Mouse (Mus musculus) embryonic facial prominence, embryonic 13.5 days (tissue): Measurements from ENCODE around the gene Eif2s1. TPM values are rescaled to one million over a fixed set of nuclear protein-coding genes. Genes with fewer than 3 reads are reported as not detected.

Source experiments
- ATAC-seq: fragments of 200-750 bp; cut with Nextera tagmentation; 2 replicates; pipeline ENCODE4 v1.8.0; 2017; ENCODE audit warnings: low read depth; ENCODE audit not compliant: insufficient number of reproducible peaks, insufficient read depth, low FRiP score, low TSS enrichment
- H3K27ac ChIP-seq: fragments of 300-500 bp; sonication (generic); 2 replicates; pipeline ENCODE4 v1.5.1; 2015; ENCODE audit warnings: moderate library complexity, mild to moderate bottlenecking, inconsistent platforms
- H3K27me3 ChIP-seq: fragments of 300-500 bp; sonication (generic); 2 replicates; pipeline ENCODE4 v1.6.1; 2015; ENCODE audit warnings: mild to moderate bottlenecking, inconsistent platforms
- H3K36me3 ChIP-seq: fragments of 300-500 bp; sonication (generic); 2 replicates; pipeline ENCODE4 v1.6.1; 2015; ENCODE audit warnings: mild to moderate bottlenecking, inconsistent platforms
- H3K4me1 ChIP-seq: fragments of 300-500 bp; sonication (generic); 2 replicates; pipeline ENCODE4 v1.6.1; 2015; ENCODE audit warnings: inconsistent platforms
- H3K4me2 ChIP-seq: fragments of 300-500 bp; sonication (generic); 2 replicates; pipeline ENCODE4 v1.6.1; 2015; ENCODE audit warnings: moderate library complexity, mild to moderate bottlenecking, inconsistent platforms
- H3K4me3 ChIP-seq: fragments of 300-500 bp; sonication (generic); 2 replicates; pipeline ENCODE4 v1.5.1; 2015; ENCODE audit warnings: mild to moderate bottlenecking, inconsistent platforms
- H3K9ac ChIP-seq: fragments of 300-500 bp; sonication (generic); 2 replicates; pipeline ENCODE4 v1.6.1; 2015; ENCODE audit warnings: mild to moderate bottlenecking, inconsistent platforms
- H3K9me3 ChIP-seq: fragments of 300-500 bp; sonication (generic); 2 replicates; pipeline ENCODE4 v1.6.1; 2016; ENCODE audit warnings: inconsistent platforms
- WGBS: fragments of 180-500 bp; shearing (Covaris S2); methylation state at CpG from one replicate; pipeline ENCODE4 v1.1.7; 2015; ENCODE audit warnings: mixed read lengths; 5-methylcytosine and 5-hydroxymethylcytosine counted together
- polyA plus RNA-seq: library from polyadenylated mRNA; unstranded; fragments of >200 nt; fragmentation: Nextera tagmentation; extraction: Ambion mirVana; gene quantifications from 2 replicates; pipeline ENCODE4 v1.2.1, GENCODE M21; 2015

Gene Eif2s1
- polyA plus RNA-seq, result 196 and 205 TPM in 2 replicates

DNA sequence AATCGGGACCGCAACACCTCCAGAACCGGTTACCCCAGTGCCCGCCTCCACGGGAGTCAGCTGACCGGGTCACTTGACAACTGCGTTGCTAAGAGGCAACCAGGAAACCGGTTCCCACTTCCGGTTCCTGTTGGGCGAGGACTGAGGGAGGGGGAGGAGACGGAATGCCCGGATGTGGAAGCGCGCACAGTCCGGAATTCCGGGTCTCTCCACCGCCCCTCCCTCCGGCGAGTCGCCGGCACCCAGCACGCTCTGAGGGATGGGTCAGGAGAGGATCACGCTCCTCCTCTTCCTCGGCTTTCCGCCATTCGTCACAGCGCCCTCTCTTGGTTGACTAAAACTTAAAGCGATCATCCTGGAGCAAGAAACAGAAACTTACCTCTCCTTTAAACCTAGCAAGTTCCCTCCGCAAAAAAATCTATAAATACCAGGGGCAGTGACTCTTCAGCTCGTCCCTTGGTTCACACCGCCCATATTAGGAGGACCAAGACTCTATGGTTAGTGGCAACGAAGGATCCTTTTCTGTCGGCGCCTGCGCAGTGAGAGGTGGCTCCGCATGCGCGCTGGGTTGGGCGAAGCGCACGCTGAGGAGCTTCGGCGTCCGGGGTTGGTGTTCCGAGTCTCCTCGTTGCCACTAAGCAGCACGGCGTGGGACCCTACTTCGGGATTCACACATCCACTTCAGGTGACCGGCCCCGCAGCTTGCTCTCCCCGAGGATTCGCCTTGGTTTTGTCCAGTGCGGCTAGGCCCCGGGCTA, at the start of gene Eif2s1, which contains the start of gene Atp6v1d:
Eif2s1 (plus strand) TSS at position 324 of the 758 bp plus-strand sequence.
Atp6v1d (minus strand) TSS at position 143 of the 758 bp plus-strand sequence.
- Histone ChIP-seq H3K9me3 (no peaks in the 10 kb centered on the region), H3K36me3 (peaks cover 6% of the 10 kb centered on the region; the same call in 1 of the 2 replicates), H3K27me3 (no peaks in the 10 kb centered on the region), H3K27ac (peak within 1 kb of the TSS; percentile 87), H3K4me2 (peak within 1 kb of the TSS; percentile 92), H3K4me3 (peak within 1 kb of the TSS; percentile 64), H3K4me1 (peaks cover 21% of the 10 kb centered on the region), H3K9ac (peak within 1 kb of the TSS; percentile 90)
- peak; percentile 100 for ATAC-seq
- WGBS, result under 1% methylated on average over 55 of the region's 55 CpGs

DNA sequence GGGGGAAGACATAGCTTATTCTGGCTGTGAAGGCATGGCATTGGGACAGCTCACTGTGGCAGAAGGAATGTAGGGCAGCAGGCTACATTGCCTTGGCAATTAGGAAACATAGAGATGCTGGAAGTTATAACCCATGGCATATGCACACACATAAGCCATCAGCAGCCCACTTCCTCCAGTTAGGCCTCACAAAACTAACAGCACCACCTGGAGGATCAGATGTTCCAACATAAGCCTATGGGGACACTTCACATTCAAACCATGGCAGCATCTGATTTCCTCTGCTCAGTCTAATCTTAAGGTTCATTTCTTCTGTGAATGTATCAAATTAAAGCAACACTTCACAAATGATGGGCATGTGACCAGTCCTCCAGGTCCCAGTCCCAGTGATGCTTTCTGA, 47.2 kb upstream of the Eif2s1 start:
- Histone ChIP-seq H3K27ac (no peak overlapping the region), H3K4me3 (no peak overlapping the region), H3K9me3 (no peaks in the 10 kb centered on the region), H3K4me1 (no peaks in the 10 kb centered on the region), H3K27me3 (no peaks in the 10 kb centered on the region), H3K9ac (no peak overlapping the region), H3K36me3 (peaks cover 5% of the 10 kb centered on the region; the same call in 1 of the 2 replicates), H3K4me2 (no peak overlapping the region)
- no peak for ATAC-seq

DNA sequence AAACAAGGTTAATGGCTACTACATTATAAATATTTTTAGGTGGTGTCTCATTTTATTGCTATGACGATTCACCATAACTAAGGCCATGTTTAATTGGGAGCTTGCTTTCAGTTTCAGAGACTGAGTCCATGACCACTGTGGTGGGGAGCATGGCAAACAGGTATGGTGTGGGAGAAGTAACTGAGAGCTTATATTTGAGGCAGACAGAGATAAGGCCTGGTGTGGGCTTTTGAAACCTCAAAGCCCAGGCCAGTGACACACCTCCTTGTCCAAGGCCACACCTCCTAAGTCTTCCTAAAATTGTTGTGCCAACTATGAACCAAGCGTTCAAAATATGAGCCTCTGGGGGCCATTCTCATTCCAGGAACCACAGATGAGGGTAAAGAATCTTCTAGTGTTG, 27.1 kb upstream of the Eif2s1 start:
- H3K4me3 ChIP-seq, result no peak overlapping the region
- no peaks in the 10 kb centered on the region for H3K4me1 ChIP-seq
- ATAC-seq, result no peak
- no peaks in the 10 kb centered on the region for H3K27me3 ChIP-seq
- peaks cover 44% of the 10 kb centered on the region for H3K36me3 ChIP-seq
- no peak overlapping the region for H3K9ac ChIP-seq
- no peak overlapping the region for H3K4me2 ChIP-seq
- no peaks in the 10 kb centered on the region for H3K9me3 ChIP-seq
- WGBS, result 89% methylated on average over 2 of the region's 2 CpGs
- H3K27ac ChIP-seq, result no peak overlapping the region

DNA sequence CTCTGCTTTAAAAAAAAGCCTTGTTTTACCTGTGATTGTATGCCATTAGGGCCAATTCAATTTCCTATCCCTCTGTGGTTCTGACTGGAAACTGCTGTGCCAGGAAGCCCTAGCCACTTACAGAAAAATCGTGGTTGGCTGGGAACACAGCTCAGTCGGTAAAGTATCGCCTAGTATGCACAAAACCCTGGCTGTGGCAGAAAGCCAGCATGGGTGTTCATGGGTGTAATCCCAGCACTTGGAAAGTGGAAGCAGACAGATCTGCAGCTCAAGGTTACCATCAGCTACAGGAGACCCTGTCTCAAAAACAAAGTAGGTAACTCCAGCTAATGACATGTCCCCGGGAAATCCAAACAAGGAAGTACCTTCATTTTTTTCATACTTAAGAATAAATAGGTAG, 21.7 kb upstream of the Eif2s1 start:
- Histone ChIP-seq H3K4me1 (no peaks in the 10 kb centered on the region), H3K4me2 (no peak overlapping the region), H3K4me3 (no peak overlapping the region), H3K27me3 (no peaks in the 10 kb centered on the region), H3K9me3 (no peaks in the 10 kb centered on the region), H3K9ac (no peak overlapping the region), H3K36me3 (peaks cover 64% of the 10 kb centered on the region), H3K27ac (no peak overlapping the region)
- 82% methylated on average over 4 of the region's 4 CpGs for WGBS
- no peak for ATAC-seq

DNA sequence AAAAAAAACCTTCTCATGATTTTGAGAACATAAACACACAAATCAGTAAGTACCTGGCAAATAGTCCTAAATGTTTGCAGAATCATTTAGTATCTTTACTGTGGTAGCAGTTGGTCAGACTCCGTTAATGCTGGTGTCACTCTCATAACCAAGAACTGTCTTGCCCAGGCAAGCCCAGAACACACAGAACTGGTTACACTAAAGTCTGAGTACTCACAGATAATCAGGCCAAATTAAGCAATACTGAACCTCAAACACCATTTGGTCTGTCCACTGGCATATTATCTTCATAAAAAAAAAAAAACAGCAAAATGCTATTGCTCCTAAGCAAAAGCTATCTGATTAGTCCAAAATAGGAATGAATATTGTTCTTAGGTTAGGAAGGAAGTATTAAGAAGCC, 19.2 kb upstream of the Eif2s1 start:
- Histone ChIP-seq H3K4me3 (no peak overlapping the region), H3K36me3 (peaks cover 57% of the 10 kb centered on the region)
- no peak for ATAC-seq

DNA sequence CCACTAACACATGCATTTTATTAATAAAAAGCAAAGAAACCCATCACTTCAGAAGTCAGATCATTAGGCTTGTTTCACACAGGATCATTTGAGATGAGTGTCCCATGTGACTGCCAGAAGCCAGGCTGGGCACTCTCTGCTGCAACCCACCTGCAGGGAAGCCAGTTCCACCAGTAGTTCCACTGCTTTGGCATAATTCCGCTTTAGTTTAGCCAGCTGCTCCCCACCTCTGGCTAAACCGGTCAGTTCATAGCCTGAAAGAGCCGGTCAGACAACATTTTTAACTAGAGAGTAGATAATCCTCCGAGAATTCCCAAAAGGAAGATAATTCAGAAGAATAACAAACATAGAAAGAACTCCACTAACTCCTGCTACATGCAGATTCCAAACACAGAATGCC, 13.4 kb upstream of the Eif2s1 start:
- H3K4me3 ChIP-seq, result no peak overlapping the region
- 79% methylated on average over 4 of the region's 4 CpGs for WGBS
- no peak overlapping the region for H3K27ac ChIP-seq
- H3K4me2 ChIP-seq, result no peak overlapping the region
- H3K27me3 ChIP-seq, result no peaks in the 10 kb centered on the region
- no peak overlapping the region for H3K9ac ChIP-seq
- H3K4me1 ChIP-seq, result no peaks in the 10 kb centered on the region
- no peak for ATAC-seq
- H3K36me3 ChIP-seq, result peaks cover 53% of the 10 kb centered on the region
- H3K9me3 ChIP-seq, result no peaks in the 10 kb centered on the region

More for the DNA sequence above, 19.2 kb upstream of the Eif2s1 start:
- no peaks in the 10 kb centered on the region for H3K4me1 ChIP-seq
- no peaks in the 10 kb centered on the region for H3K27me3 ChIP-seq
- no peak overlapping the region for H3K9ac ChIP-seq
- H3K4me2 ChIP-seq, result no peak overlapping the region
- 85% methylated on average over 1 of the region's 1 CpGs for WGBS
- H3K27ac ChIP-seq, result no peak overlapping the region
- H3K9me3 ChIP-seq, result no peaks in the 10 kb centered on the region

DNA sequence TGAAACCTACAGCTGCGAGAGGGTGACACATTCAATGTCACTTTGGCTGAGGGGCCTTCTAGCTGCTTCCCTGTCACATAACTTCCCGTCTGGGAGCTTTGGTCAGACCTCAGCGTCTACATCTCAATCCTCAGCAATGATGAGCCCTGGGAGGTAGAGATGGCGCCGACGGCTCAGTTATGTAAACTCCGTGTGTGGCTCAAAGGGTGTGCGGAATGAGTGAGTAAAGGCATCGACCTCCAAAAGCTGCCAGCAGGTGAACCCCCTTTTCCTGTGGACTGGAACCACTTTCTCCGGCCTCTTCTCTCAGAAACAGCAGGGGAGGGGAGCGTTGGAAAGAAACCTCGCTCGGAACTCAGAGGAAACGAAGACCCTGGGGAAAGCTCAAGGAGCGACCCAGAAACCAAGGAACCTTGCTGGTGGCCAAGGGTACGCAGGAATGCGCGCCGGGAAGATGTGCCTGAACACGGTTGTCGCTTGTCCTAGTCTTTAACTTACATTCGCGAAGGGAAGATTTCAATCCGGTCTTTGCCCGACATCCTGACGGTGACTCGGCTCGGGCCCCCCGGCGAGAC, 611 bp upstream of the Eif2s1 start:
- H3K4me1 ChIP-seq, result peaks cover 21% of the 10 kb centered on the region
- no peaks in the 10 kb centered on the region for H3K9me3 ChIP-seq
- peak; percentile 12 for ATAC-seq
- H3K27ac ChIP-seq, result peak overlapping the region; percentile 55
- H3K27me3 ChIP-seq, result no peaks in the 10 kb centered on the region
- peaks cover 12% of the 10 kb centered on the region for H3K36me3 ChIP-seq
- under 1% methylated on average over 30 of the region's 30 CpGs for WGBS
- peak overlapping the region; percentile 64 for H3K4me3 ChIP-seq
- peak overlapping the region; percentile 92 for H3K4me2 ChIP-seq
- peak overlapping the region; percentile 79 for H3K9ac ChIP-seq

DNA sequence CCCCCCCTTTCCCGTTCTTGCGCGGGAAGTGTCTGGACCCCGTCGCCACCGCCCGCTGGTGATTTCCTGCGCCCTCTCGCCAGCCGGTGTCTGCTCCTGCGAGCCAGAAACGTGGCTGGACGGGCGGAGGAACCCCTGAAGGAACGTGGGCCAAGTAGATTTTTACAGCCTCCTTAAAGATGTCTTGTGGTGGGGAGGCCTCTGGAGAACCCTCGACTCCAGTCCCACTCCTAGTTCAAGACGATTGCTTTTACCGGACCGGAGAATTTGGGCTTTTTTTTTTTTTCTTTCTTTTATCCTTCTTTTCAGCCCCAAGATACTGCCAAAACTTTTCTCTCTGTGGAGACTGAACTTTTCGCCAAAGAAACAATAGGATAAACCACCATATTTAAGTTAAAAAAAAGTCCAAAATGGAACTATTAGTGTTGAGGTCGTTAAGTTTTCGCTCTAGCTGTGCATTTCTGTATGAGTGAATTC, 673 bp downstream of the Eif2s1 start:
- peak overlapping the region; percentile 78 for H3K4me2 ChIP-seq
- peak overlapping the region; percentile 87 for H3K27ac ChIP-seq
- peaks cover 11% of the 10 kb centered on the region; the same call in 1 of the 2 replicates for H3K36me3 ChIP-seq
- no peaks in the 10 kb centered on the region for H3K27me3 ChIP-seq
- under 1% methylated on average over 22 of the region's 22 CpGs for WGBS
- peak overlapping the region; percentile 64 for H3K4me3 ChIP-seq
- H3K4me1 ChIP-seq, result peaks cover 21% of the 10 kb centered on the region
- peak overlapping the region; percentile 90 for H3K9ac ChIP-seq
- H3K9me3 ChIP-seq, result no peaks in the 10 kb centered on the region
- ATAC-seq, result no peak

DNA sequence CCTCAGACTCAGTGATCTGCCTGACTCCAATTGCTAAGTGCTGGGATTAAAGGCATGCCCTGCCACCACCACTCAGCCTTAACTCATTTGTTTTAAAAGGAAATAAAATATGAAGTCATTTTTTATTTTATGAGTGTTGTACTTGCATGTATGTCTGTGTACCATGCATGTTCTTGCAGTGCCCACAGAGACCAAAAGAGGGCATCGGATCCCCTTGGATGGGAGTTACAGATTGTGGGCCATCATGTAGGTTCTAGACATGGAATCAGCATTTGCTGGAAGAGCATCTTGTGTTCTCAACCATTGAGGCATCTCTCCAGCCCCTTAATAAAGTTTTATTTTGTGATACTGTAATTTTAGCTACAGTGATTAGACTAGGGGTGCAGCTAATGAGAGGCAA, 3.8 kb downstream of the Eif2s1 start:
- no peak for ATAC-seq
- Histone ChIP-seq H3K36me3 (peaks cover 32% of the 10 kb centered on the region), H3K4me1 (peaks cover 10% of the 10 kb centered on the region), H3K27ac (no peak overlapping the region), H3K9ac (no peak overlapping the region), H3K9me3 (no peaks in the 10 kb centered on the region), H3K4me2 (no peak overlapping the region), H3K27me3 (no peaks in the 10 kb centered on the region), H3K4me3 (no peak overlapping the region)
- WGBS, result 100% methylated on average over 1 of the region's 1 CpGs

DNA sequence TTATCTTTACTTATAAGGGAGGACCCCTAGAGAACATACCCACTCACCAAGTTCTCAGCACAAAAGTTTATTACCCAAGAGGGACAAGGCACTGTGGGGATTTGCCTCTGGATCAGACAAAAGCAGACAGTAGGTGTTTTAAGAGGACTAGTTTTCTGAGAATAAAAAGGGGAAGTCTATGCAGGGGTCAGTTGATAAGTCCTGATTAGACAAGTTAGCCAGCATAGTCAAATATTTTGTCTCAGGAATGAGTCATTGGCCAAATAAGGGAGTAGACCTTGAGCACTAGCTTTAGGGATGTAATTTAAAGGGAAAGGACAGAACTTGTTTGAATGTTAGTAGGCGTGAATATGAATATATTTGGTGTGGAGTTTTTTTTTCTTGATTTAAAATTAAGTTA, 6.5 kb downstream of the Eif2s1 start:
- H3K4me3 ChIP-seq, result no peak overlapping the region
- H3K27me3 ChIP-seq, result no peaks in the 10 kb centered on the region
- no peak overlapping the region for H3K27ac ChIP-seq
- peaks cover 43% of the 10 kb centered on the region for H3K36me3 ChIP-seq
- no peak overlapping the region for H3K9ac ChIP-seq
- WGBS, result 87% methylated on average over 1 of the region's 1 CpGs
- peaks cover 2% of the 10 kb centered on the region for H3K4me1 ChIP-seq
- H3K9me3 ChIP-seq, result no peaks in the 10 kb centered on the region
- ATAC-seq, result no peak
- H3K4me2 ChIP-seq, result no peak overlapping the region

DNA sequence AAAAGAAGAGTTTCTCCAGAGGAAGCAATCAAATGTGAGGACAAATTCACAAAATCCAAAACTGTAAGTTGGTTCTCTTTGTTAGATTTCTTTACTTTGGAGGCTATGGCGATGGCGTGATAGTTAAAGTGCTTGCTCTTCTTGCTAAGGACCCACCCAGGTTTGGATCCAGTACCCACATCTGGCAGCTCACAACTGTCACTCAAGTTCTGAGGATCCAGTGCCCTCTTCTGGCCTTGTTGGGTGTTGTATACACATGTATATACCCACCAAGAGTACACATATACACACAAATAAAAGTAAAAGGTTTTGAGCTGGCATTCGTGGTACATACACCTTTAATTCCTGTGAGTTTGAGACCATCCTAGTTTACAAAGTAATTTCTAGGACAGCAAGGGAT, 13.0 kb downstream of the Eif2s1 start:
- Histone ChIP-seq H3K27ac (no peak overlapping the region), H3K4me1 (no peaks in the 10 kb centered on the region), H3K4me3 (no peak overlapping the region), H3K9ac (no peak overlapping the region), H3K9me3 (no peaks in the 10 kb centered on the region), H3K36me3 (peaks cover 49% of the 10 kb centered on the region), H3K27me3 (no peaks in the 10 kb centered on the region), H3K4me2 (no peak overlapping the region)
- no peak for ATAC-seq
- WGBS, result 94% methylated on average over 3 of the region's 3 CpGs

DNA sequence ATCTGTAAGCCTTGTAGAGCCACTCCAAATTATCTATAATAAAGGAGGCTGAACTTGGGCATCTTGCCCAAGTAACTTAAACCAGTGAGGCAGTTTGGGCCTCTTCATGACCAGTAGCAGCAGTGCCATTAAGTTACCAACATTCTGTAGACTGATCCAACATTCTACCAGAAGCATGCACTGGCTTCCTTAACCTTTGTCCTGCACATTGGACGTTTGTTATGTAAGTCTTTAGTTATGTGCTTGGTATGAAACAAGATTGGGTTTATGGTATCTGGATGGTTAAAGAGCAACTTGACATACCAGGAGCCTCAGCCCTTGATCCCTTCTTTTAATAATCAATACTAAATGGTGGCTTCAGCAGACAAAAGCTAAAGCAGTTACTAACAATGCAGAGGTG, 28.4 kb downstream of the Eif2s1 start:
- 80% methylated on average over 1 of the region's 1 CpGs for WGBS
- Histone ChIP-seq H3K4me3 (no peak overlapping the region), H3K9me3 (no peaks in the 10 kb centered on the region), H3K4me1 (no peaks in the 10 kb centered on the region), H3K4me2 (no peak overlapping the region), H3K36me3 (peaks cover 21% of the 10 kb centered on the region), H3K27ac (no peak overlapping the region), H3K9ac (no peak overlapping the region), H3K27me3 (no peaks in the 10 kb centered on the region)
- ATAC-seq, result no peak
